Mouse (Mus musculus) ES-E14 (cell line): ENCODE data around the gene H3f3b.

ENCODE experiments used
- CHD2 ChIP-seq: IDR thresholded peaks from 2 replicates; pipeline ENCODE4 v1.6.1; 2014; ENCODE audit warnings: mild to moderate bottlenecking, low read depth, low read length, inconsistent platforms
- HCFC1 ChIP-seq: IDR thresholded peaks from 2 replicates; pipeline ENCODE4 v1.6.1; 2012; ENCODE audit warnings: low read length, inconsistent platforms, borderline replicate concordance; ENCODE audit not compliant: insufficient read depth
- MAFK ChIP-seq: IDR thresholded peaks from 2 replicates; pipeline ENCODE4 v1.6.1; 2014; ENCODE audit warnings: mild to moderate bottlenecking, low read depth, low read length, inconsistent platforms; ENCODE audit not compliant: insufficient read depth
- ZC3H11A ChIP-seq: IDR thresholded peaks from 2 replicates; pipeline ENCODE4 v1.6.1; 2012; ENCODE audit warnings: low read depth, mild to moderate bottlenecking, inconsistent platforms, low read length, borderline replicate concordance
- ZNF384 ChIP-seq: IDR thresholded peaks from 2 replicates; pipeline ENCODE4 v1.6.1; 2012; ENCODE audit warnings: low read depth, low read length, inconsistent platforms

DNA sequence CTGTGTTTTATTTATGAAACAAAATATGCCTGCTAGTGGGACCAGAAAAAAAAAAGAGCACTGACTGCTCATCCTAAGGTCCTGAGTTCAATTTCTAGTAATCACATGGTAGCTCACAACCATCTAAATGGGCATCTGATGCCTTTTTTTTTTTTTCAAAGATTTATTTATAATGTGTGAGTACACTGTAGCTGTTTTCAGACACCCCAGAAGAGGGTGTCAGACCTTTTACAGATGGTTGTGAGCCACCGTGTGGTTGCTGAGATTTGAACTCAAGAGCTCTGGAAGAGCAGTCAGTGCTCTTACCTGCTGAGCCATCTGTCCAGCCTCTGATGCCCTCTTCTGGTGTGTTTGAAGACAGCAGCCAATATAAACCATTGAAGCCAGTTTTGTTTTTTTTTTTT, 7.2 kb downstream of the H3f3b start:
- TF ChIP-seq ZNF384 (peak; percentile 89), MAFK (no peak), ZC3H11A (no peak), CHD2 (no peak), HCFC1 (no peak)
